Mouse (Mus musculus) cerebellum, adult 2 months (tissue): ENCODE measurements around the gene Met. TPM values are rescaled to one million over a fixed set of nuclear protein-coding genes. Genes with fewer than 3 reads are reported as not detected.

ENCODE experiments used
- DNase-seq, 2 experiments: peaks; one replicate each; pipeline ENCODE4 v3.0.0; 2021
- H3K27ac ChIP-seq: fragments of 200-500 bp; 2 replicates; pipeline ENCODE4 v1.5.1; 2012; ENCODE audit warnings: low read length, control low read depth, inconsistent platforms; ENCODE audit not compliant: insufficient read depth
- H3K27me3 ChIP-seq: fragments of 200-500 bp; 2 replicates; pipeline ENCODE4 v1.6.1; 2012; ENCODE audit warnings: inconsistent platforms, mild to moderate bottlenecking, low read length, moderate library complexity; ENCODE audit not compliant: control insufficient read depth, insufficient read depth
- H3K4me1 ChIP-seq: fragments of 200-500 bp; 2 replicates; pipeline ENCODE4 v1.6.1; 2011; ENCODE audit warnings: low read length; ENCODE audit not compliant: control insufficient read depth, insufficient read depth
- H3K4me3 ChIP-seq: fragments of 200-500 bp; replicated peaks from 2 replicates; pipeline ENCODE3; 2011; ENCODE audit warnings: mild to moderate bottlenecking, low read depth, low read length, control low read depth; ENCODE audit not compliant: insufficient read depth
- CTCF ChIP-seq: fragments of 200-500 bp; IDR thresholded peaks from 2 replicates; pipeline ENCODE4 v1.5.1; 2011; ENCODE audit warnings: low read depth, mild to moderate bottlenecking, control low read depth, low read length, moderate library complexity, borderline replicate concordance; ENCODE audit not compliant: insufficient read depth
- POLR2A ChIP-seq: fragments of 200-500 bp; IDR thresholded peaks from 2 replicates; pipeline ENCODE4 v1.6.1; 2011; ENCODE audit warnings: low read length, control low read depth, borderline replicate concordance; ENCODE audit not compliant: insufficient read depth
- WGBS: fragments of 180-500 bp; shearing (Covaris S2); methylation state at CpG from one replicate; pipeline ENCODE4 v1.1.7; 2018; 5-methylcytosine and 5-hydroxymethylcytosine counted together
- polyA plus RNA-seq: library from polyadenylated mRNA; depleted of rRNA; stranded (reverse); fragments of >200 nt; gene quantifications from 2 replicates; pipeline ENCODE4 v1.2.3, GENCODE M21; 2012

Gene Met
- polyA plus RNA-seq, 1 experiment = 0.44 TPM

GRCm38 (mm10) chr6:17495413-17495812 lies 31.8 kb downstream of the Met start:
- no peak for DNase-seq
- TF ChIP-seq CTCF = no peak
- no peak for TF ChIP-seq POLR2A
- H3K4me1 ChIP-seq = no peaks in the 10 kb centered on the region
- no peak overlapping the region for H3K27ac ChIP-seq
- WGBS = 98% methylated on average over 1 of the region's 1 CpGs
- H3K4me3 ChIP-seq = no peak overlapping the region
- no peaks in the 10 kb centered on the region for H3K27me3 ChIP-seq

DNA sequence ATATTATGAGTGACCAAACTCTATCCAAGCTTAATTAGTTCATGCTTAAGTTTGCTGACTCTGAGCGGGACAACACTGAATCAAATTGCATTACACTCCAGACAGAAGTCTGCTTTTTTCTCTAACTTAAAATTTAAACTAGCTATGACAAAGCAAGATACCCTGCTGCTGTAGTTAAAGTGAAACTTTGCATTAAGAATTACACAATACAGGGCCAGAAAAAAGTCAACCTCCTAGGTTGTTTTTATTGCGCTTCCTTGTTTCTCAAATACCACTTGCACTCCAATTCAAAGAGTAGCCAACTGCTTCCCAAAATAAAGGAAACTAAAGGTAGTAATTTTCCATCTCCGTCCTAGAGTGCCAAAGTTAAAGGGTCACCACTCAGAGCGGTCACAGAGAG lies 33.8 kb downstream of the Met start:
- no peaks in the 10 kb centered on the region for H3K4me1 ChIP-seq
- TF ChIP-seq POLR2A (no peak), CTCF (no peak)
- no peak overlapping the region for H3K4me3 ChIP-seq
- WGBS = 82% methylated on average over 4 of the region's 4 CpGs
- DNase-seq = no peak
- H3K27ac ChIP-seq = no peak overlapping the region
- H3K27me3 ChIP-seq = no peaks in the 10 kb centered on the region

- no peaks in the 10 kb centered on the region for H3K27me3 ChIP-seq
- no peak overlapping the region for H3K27ac ChIP-seq
- WGBS = 89% methylated on average over 8 of the region's 8 CpGs
- TF ChIP-seq CTCF (no peak), POLR2A (no peak)
- H3K4me1 ChIP-seq = no peaks in the 10 kb centered on the region
- H3K4me3 ChIP-seq = no peak overlapping the region
- no peak for DNase-seq
These were observed 35.2 kb downstream of the Met start for GRCm38 (mm10) chr6:17498801-17499200.

- no peaks in the 10 kb centered on the region for H3K4me1 ChIP-seq
- no peak overlapping the region for H3K27ac ChIP-seq
- WGBS = 85% methylated on average over 4 of the region's 4 CpGs
- no peak for TF ChIP-seq CTCF
- TF ChIP-seq POLR2A = no peak
- no peak overlapping the region for H3K4me3 ChIP-seq
- no peak for DNase-seq
- H3K27me3 ChIP-seq = no peaks in the 10 kb centered on the region
These were observed 37.8 kb downstream of the Met start for GRCm38 (mm10) chr6:17501440-17501839.

DNA sequence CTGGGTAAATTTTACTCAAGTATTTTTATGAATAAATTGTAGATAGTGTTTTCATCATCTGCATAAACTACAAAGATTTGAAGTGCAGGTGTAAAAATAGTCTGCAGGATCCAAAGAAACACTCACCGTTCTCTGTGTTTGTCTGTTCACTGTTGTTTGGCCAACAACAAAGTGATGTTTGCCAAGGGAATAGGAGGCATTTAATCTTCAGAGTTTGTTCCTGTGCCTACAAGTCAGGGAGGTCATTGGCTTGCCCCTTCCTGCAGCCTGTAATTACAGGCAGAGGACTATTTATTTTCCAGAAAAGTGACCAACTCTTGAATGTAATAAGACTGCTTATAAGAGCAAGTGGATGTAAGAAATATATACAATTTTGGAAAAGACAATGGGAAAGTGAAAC lies 38.7 kb downstream of the Met start:
- Histone ChIP-seq H3K4me1 (no peaks in the 10 kb centered on the region), H3K27me3 (no peaks in the 10 kb centered on the region), H3K4me3 (no peak overlapping the region), H3K27ac (no peak overlapping the region)
- no peak for TF ChIP-seq CTCF
- TF ChIP-seq POLR2A = no peak
- no peak for DNase-seq
- WGBS = 64% methylated on average over 1 of the region's 1 CpGs

DNA sequence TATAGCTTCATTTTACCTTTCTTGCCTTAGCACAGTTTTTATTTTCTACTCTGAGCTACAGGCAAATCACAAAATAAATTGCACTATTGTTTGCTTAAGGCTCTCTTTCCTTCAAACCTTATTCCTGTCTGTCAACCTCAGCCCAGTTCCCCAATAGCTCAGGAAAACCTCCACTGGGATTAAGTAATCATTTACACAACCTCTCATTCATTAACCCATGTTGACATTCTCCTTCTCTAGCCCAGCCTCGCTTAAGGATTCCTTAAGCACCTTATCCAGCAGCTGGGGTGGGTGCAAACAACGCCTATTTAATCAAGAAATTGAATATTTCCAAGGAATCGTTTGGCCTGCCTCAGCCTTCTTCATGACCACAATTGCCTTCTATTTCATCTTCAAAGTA lies 40.1 kb downstream of the Met start:
- H3K4me3 ChIP-seq = no peak overlapping the region
- H3K27ac ChIP-seq = no peak overlapping the region
- DNase-seq = no peak
- TF ChIP-seq POLR2A (no peak), CTCF (no peak)
- WGBS = 82% methylated on average over 3 of the region's 3 CpGs
- no peaks in the 10 kb centered on the region for H3K4me1 ChIP-seq
- no peaks in the 10 kb centered on the region for H3K27me3 ChIP-seq

- WGBS = 70% methylated on average over 3 of the region's 3 CpGs
- TF ChIP-seq CTCF = no peak
- TF ChIP-seq POLR2A = no peak
- Histone ChIP-seq H3K27me3 (no peaks in the 10 kb centered on the region), H3K4me1 (no peaks in the 10 kb centered on the region), H3K27ac (no peak overlapping the region), H3K4me3 (no peak overlapping the region)
- DNase-seq = no peak
These were observed 41.9 kb downstream of the Met start for GRCm38 (mm10) chr6:17505530-17505929.

DNA sequence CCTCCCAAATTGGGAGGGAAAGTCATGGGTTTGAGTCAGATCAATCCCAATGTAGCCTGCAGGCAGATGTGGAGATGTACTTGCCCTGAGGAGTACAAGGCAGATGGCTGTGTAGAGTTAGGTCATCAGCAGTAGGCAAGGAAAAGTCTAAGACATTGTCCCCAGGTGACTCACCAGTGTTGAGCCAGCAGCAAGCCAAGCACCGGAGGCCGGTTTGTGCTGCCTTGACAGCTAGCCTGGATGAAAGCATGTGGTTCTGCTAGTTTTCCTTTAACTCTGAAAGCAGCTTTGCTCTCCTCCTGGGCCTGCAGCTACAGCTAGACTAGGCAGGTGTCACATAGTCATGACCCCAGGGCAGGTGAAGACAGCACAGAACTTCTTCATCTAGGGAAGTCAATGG lies 43.2 kb downstream of the Met start:
- H3K27me3 ChIP-seq = no peaks in the 10 kb centered on the region
- H3K4me3 ChIP-seq = no peak overlapping the region
- no peak for TF ChIP-seq CTCF
- no peak for TF ChIP-seq POLR2A
- WGBS = 96% methylated on average over 2 of the region's 2 CpGs
- H3K4me1 ChIP-seq = no peaks in the 10 kb centered on the region
- H3K27ac ChIP-seq = no peak overlapping the region
- no peak for DNase-seq

DNA sequence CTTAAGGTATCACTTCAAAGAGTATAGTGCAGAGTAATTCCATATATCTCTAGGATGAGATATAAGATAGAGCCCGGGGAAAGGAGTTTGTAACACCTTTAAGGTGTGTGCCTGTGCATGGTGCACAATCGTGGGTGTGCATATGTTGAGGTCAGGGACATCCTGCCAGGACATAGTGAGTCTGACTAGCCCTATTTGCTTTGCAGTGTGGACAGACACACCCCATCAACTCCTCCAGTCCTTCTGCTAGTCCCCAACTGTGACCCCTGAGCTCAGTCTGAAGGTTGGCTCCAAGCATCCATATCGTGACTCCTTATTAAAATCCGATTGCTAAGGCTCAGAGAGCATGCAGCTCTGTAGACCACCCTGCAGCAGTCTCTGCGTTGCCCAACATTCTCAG lies 44.6 kb downstream of the Met start:
- 63% methylated on average over 5 of the region's 5 CpGs for WGBS
- H3K4me3 ChIP-seq = no peak overlapping the region
- no peak for DNase-seq

More for the DNA sequence above, 44.6 kb downstream of the Met start:
- Histone ChIP-seq H3K4me1 (no peaks in the 10 kb centered on the region), H3K27ac (no peak overlapping the region), H3K27me3 (no peaks in the 10 kb centered on the region)
- TF ChIP-seq CTCF (no peak), POLR2A (no peak)
